Mouse (Mus musculus) hindbrain, embryonic 15.5 days (tissue): ENCODE data around the gene Gatad2a. TPM values are rescaled to one million over a fixed set of nuclear protein-coding genes. Genes with fewer than 3 reads are reported as not detected.

Source experiments
- ATAC-seq: fragments of 200-750 bp; cut with Nextera tagmentation; 2 replicates; pipeline ENCODE4 v1.8.0; 2017; ENCODE audit warnings: low read depth, moderate number of reproducible peaks, moderate TSS enrichment; ENCODE audit not compliant: low FRiP score
- H3K27ac ChIP-seq: fragments of 300-500 bp; sonication (generic); replicated peaks from 2 replicates; pipeline ENCODE4 v1.5.1; 2015; ENCODE audit warnings: mild to moderate bottlenecking, inconsistent platforms
- H3K27me3 ChIP-seq: fragments of 300-500 bp; sonication (generic); 2 replicates; pipeline ENCODE4 v1.6.1; 2015; ENCODE audit warnings: control low read depth, inconsistent platforms
- H3K36me3 ChIP-seq: fragments of 300-500 bp; sonication (generic); 2 replicates; pipeline ENCODE4 v1.6.1; 2015; ENCODE audit warnings: control low read depth, inconsistent platforms
- H3K4me1 ChIP-seq: fragments of 300-500 bp; sonication (generic); replicated peaks from 2 replicates; pipeline ENCODE4 v1.6.1; 2015; ENCODE audit warnings: control low read depth, inconsistent platforms
- H3K4me2 ChIP-seq: fragments of 300-500 bp; sonication (generic); 2 replicates; pipeline ENCODE4 v1.6.1; 2015; ENCODE audit warnings: moderate library complexity, mild to moderate bottlenecking, inconsistent platforms
- H3K4me3 ChIP-seq: fragments of 300-500 bp; sonication (generic); 2 replicates; pipeline ENCODE4 v1.5.1; 2015; ENCODE audit warnings: mild to moderate bottlenecking, inconsistent platforms
- H3K9ac ChIP-seq: fragments of 300-500 bp; sonication (generic); 2 replicates; pipeline ENCODE4 v1.6.1; 2015; ENCODE audit warnings: inconsistent platforms
- H3K9me3 ChIP-seq: fragments of 300-500 bp; sonication (generic); 2 replicates; pipeline ENCODE4 v1.6.1; 2016; ENCODE audit warnings: control low read depth, inconsistent platforms
- WGBS: fragments of 180-500 bp; shearing (Covaris S2); methylation state at CpG from one replicate; pipeline ENCODE4 v1.1.7; 2015; 5-methylcytosine and 5-hydroxymethylcytosine counted together
- polyA plus RNA-seq: library from polyadenylated mRNA; unstranded; fragments of >200 nt; fragmentation: Nextera tagmentation; extraction: Ambion mirVana; gene quantifications from 2 replicates; pipeline ENCODE4 v1.2.1, GENCODE M21; 2015

Gatad2a gene
- polyA plus RNA-seq, 1 experiment from 2014 or later, result 33.1 TPM

DNA sequence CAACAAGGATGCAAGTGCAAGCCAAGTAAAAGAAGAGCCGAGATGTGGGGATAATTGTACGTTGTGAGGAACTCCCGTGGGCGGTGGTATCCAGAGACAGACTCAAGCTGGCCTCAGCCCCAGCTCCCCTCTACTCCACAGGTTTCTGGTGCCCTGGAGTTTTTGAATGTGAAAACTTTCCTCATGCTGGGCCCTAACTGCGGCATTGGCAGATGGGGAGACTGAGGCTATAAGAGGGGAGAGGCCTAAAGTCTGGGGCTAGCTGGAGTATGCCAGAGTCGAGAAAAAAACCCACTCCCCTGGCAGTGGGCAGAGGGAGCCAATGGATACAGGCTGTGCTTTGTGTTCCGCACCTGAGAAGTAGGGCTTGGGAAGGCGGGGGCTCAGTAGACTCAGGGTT is 92.1 kb downstream of the Gatad2a start:
- Histone ChIP-seq H3K36me3 (no peaks in the 10 kb centered on the region), H3K27ac (no peak overlapping the region), H3K9me3 (no peaks in the 10 kb centered on the region), H3K9ac (no peak overlapping the region), H3K27me3 (no peaks in the 10 kb centered on the region), H3K4me3 (0 out of 2 replicates have a peak overlapping the region, but pooled peaks have one; percentile 86), H3K4me1 (peaks cover 42% of the 10 kb centered on the region), H3K4me2 (peak overlapping the region; percentile 79; the same call in 1 of the 2 replicates)
- ATAC-seq, result no peak
- 79% methylated on average over 8 of the region's 8 CpGs for WGBS

DNA sequence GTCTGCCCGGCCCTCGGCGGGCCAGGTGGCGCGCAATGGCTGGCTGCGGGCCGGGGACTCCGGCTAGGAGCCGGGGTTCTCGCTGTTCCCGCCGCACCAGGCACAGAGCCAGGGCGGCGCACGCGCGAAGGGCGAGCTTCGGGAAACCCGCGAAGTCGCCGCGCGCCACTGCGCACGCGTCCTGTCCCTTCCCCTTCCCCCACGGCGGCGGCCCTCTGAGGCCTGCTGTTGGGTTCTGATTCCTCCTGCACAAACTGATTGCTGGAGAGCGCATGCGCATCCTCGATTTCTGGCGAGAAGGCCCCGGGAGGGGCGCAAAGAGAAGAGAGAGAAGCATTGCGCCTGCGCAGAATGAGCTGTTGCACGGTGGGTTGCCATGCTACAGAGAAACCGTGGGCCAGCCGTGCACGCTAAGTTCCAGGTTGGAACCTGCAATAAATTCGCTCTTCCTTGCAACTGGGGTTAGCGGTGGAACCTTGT is 93.1 kb downstream of the Gatad2a start:
- whole genome bisulfite sequencing, result under 1% methylated on average over 45 of the region's 45 CpGs
- H3K27me3 ChIP-seq, result no peaks in the 10 kb centered on the region
- peak overlapping the region; percentile 94 for H3K27ac ChIP-seq
- no peaks in the 10 kb centered on the region for H3K9me3 ChIP-seq
- peak overlapping the region; percentile 86 for H3K4me3 ChIP-seq
- H3K4me1 ChIP-seq, result peaks cover 48% of the 10 kb centered on the region
- peak overlapping the region; percentile 73 for H3K9ac ChIP-seq
- peak overlapping the region; percentile 79 for H3K4me2 ChIP-seq
- H3K36me3 ChIP-seq, result no peaks in the 10 kb centered on the region
- ATAC-seq, result peak; percentile 91

DNA sequence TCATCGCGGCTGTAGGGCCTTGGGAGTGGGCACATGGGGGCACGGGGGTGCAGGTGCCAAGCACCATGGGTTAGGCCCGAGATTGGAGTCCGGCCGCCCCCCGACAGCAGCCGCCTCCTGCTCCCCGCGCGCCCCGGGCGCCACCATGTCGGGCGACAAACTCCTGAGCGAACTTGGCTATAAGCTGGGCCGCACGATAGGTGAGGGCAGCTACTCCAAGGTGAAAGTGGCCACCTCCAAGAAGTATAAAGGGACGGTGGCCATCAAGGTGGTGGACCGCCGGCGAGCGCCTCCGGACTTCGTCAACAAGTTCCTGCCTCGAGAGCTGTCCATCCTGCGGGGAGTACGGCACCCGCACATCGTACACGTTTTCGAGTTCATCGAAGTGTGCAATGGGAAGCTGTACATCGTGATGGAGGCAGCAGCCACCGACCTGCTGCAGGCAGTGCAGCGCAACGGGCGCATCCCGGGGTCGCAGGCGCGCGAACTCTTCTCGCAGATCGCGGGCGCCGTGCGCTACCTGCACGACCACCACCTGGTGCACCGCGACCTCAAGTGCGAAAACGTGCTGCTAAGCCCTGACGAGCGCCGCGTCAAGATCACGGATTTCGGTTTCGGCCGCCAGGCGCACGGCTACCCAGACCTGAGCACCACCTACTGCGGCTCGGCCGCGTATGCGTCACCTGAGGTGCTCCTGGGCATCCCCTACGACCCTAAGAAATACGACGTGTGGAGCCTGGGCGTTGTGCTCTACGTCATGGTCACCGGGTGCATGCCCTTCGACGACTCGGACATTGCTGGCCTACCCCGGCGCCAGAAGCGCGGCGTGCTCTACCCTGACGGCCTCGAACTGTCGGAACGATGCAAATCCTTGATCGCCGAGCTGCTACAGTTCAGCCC is 93.8 kb downstream of the Gatad2a start, which contains the start of the genes Tssk6, Ndufa13 and Yjefn3:
Tssk6 (plus strand) TSS at position 22 of the 900 bp plus-strand sequence.
Ndufa13 (minus strand) TSS at position 396 of the 900 bp plus-strand sequence.
Yjefn3 (minus strand) TSS at position 550 of the 900 bp plus-strand sequence.
- ATAC-seq, result peak; percentile 3; the same call in 1 of the 2 replicates
- Histone ChIP-seq H3K9me3 (no peaks in the 10 kb centered on the region), H3K4me3 (peak within 1 kb of the TSS; percentile 86), H3K36me3 (no peaks in the 10 kb centered on the region), H3K27ac (peak within 1 kb of the TSS; percentile 94), H3K27me3 (no peaks in the 10 kb centered on the region), H3K4me2 (peak within 1 kb of the TSS; percentile 79), H3K9ac (peak within 1 kb of the TSS; percentile 78), H3K4me1 (peaks cover 54% of the 10 kb centered on the region)
- 4% methylated on average over 89 of the region's 89 CpGs for WGBS

DNA sequence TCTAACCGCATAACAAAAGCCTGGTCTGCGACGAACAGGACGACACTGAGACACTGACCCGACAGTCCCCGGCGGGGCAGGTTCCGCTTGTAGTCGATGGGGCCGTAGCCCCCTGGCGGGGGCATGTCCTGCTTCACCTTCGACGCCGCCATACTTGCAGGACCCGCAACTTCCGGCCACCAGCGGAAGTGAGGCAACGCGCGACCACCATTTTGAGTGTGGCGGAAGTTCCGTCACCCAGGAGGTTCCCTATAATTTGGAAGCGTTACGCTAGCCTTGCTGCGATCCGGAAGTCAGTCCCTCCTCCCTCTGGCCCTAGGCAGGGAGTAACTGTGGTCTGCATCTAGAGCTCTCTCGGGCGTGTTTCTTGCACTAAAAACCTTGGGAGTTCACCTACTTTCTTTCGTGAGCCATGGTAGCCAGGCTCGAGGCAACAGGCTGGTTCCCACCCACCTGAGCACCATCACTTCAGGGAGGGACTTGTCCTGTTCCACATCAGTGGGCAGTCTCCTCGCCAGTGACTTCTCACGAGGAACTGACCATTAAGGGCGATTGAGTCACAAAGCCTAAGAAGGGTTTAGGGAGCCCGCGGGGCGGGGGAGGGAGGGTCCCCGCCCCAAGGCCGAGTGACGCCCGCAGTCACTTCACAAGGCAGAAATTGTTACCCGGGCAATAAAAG is 94.6 kb downstream of the Gatad2a start:
- Histone ChIP-seq H3K36me3 (no peaks in the 10 kb centered on the region), H3K27ac (peak overlapping the region; percentile 94), H3K27me3 (no peaks in the 10 kb centered on the region), H3K4me2 (peak overlapping the region; percentile 79), H3K4me3 (peak overlapping the region; percentile 86), H3K9me3 (no peaks in the 10 kb centered on the region), H3K9ac (peak overlapping the region; percentile 78), H3K4me1 (peaks cover 59% of the 10 kb centered on the region)
- 2% methylated on average over 41 of the region's 41 CpGs for WGBS
- ATAC-seq, result peak; percentile 76

DNA sequence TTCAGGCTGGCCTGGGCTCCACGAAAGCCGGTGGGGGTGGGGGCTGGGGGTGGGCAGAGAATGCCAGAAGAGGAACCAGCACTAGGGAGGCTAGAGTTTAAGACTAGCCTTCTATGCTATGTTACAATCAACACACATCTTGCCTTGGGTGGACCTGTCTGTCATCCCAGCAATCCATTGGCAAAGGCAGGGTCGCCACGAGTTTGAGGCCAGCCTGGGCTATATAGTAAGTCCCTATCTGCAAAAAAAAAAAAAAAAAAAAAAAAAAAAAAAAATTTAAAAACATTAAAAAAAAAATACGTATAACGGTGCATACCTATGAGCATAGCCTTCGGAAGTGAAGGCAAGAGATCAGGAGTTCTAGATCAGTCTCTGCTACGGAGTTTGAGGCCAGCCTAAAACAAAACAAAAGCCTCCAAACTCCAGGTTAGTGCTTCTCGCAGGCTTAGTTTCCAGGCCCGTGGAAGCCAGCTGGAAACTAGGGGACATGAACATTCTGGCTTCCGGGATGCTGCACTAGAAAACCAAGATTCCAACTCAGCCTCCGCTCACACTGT is 95.2 kb downstream of the Gatad2a start:
- Histone ChIP-seq H3K4me1 (peaks cover 59% of the 10 kb centered on the region), H3K27ac (peak overlapping the region; percentile 94), H3K36me3 (no peaks in the 10 kb centered on the region), H3K27me3 (no peaks in the 10 kb centered on the region), H3K9ac (peak overlapping the region; percentile 78), H3K9me3 (no peaks in the 10 kb centered on the region), H3K4me3 (peak overlapping the region; percentile 86), H3K4me2 (peak overlapping the region; percentile 79)
- 21% methylated on average over 12 of the region's 12 CpGs for WGBS
- no peak for ATAC-seq

DNA sequence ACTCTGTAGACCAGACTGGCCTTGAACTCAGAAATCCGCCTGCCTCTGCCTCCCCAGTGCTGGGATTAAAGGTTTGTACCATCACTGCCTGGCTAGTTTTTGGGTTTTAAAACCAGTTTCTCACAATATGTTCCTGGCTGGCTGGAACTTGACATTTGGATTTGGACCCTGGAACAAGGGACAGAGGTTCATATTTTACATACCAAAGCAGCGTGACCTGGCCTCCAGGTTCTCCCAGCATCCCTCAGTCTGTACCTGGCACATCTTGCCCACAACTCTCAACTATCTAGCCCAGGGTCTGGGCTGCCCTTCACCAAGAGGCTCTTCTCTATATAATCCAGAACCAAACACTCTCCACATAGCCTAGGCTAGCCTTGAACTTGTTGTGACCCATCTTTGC is 96.3 kb downstream of the Gatad2a start:
- Histone ChIP-seq H3K36me3 (no peaks in the 10 kb centered on the region), H3K9ac (no peak overlapping the region), H3K27me3 (no peaks in the 10 kb centered on the region), H3K27ac (no peak overlapping the region), H3K9me3 (no peaks in the 10 kb centered on the region), H3K4me1 (peaks cover 65% of the 10 kb centered on the region), H3K4me2 (peak overlapping the region; percentile 79), H3K4me3 (peak overlapping the region; percentile 86; the same call in 1 of the 2 replicates)
- WGBS, result 98% methylated on average over 2 of the region's 2 CpGs
- no peak for ATAC-seq

DNA sequence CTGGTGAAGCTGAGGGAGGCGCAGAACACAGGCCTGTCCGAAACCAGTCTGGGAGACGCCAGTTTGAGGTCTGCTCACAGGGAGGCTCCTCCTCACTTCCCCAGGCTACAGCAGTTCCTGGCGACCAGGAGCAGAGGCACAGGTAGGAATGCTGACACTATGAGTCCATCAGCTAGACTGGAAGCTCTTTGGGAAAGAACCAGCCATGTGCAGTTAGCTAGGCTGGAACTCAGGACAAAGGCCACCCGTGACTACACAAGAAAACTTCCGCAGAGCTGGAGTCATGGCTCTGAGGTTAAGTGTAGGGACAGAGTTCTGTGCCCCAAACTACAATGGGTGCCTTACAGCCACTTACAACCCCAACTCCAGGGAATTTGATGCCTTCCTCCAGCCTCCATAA is 98.3 kb downstream of the Gatad2a start:
- Histone ChIP-seq H3K27me3 (no peaks in the 10 kb centered on the region), H3K9me3 (no peaks in the 10 kb centered on the region), H3K4me3 (no peak overlapping the region), H3K36me3 (peaks cover 3% of the 10 kb centered on the region; the same call in 1 of the 2 replicates), H3K9ac (no peak overlapping the region; the same call in 1 of the 2 replicates), H3K4me2 (no peak overlapping the region), H3K4me1 (peaks cover 65% of the 10 kb centered on the region), H3K27ac (no peak overlapping the region)
- ATAC-seq, result no peak
- WGBS, result 82% methylated on average over 6 of the region's 6 CpGs

DNA sequence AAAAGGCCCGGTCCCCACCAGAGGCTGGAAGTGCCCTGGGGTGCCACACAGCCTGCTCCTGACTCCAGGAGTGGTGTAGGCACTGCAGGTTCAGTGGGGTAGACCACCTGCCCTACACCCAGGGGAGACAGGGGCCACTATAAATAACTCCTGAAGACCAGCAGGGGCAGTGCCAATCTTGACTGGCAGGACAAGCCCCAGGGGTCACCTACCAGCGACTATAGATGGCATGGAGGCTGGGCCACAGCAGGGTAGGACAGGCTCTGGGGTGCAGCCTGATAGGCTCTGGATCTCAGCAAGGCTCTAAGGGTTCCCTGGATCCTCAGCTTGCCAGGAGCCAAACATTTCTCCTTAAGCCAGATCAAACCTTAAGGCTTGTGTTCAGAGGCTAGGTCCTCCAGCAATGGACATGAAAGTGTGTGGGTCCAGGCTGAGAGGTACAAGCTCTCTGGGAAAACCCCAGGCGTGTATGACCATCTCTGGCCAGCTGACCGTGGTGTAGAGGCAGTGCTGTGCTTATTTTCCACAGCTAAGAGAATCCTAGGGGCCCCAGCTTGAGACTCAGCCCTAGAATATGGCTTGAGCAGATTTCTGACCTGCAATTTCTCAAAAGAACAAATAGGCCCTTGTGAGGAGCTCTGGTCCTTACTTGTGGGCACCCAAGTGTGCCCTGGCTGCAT is 100.3 kb downstream of the Gatad2a start:
- ATAC-seq, result no peak
- H3K27ac ChIP-seq, result no peak overlapping the region
- no peak overlapping the region for H3K4me2 ChIP-seq
- no peaks in the 10 kb centered on the region for H3K9me3 ChIP-seq
- no peak overlapping the region for H3K4me3 ChIP-seq
- H3K36me3 ChIP-seq, result peaks cover 3% of the 10 kb centered on the region; the same call in 1 of the 2 replicates
- H3K4me1 ChIP-seq, result peaks cover 56% of the 10 kb centered on the region
- 67% methylated on average over 4 of the region's 4 CpGs for WGBS
- H3K27me3 ChIP-seq, result no peaks in the 10 kb centered on the region
- no peak overlapping the region for H3K9ac ChIP-seq

DNA sequence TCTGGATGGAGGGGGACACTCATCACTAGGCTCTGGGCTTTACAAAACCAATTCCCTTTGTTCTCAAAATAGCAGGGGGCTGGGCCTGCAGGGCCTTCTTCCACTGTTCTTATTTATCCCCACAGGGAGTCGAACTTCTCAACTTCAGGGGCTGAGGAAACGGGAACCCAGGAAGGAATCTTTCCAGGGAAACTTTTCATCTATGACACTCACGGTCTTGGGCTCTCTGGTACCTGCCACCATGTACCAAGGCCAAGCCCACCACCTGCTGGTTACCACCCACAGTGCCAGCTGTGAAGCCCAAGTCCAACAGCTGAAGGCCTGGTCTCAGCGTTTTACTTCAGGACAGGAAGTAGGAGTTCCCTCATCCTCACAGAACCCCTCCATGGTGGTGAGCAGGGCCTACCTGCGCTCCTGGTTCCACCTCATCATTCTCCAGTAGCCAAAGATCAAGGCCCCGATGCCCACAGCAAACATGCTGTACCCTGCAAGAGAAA is 101.3 kb downstream of the Gatad2a start:
- H3K9me3 ChIP-seq, result no peaks in the 10 kb centered on the region
- peaks cover 3% of the 10 kb centered on the region; the same call in 1 of the 2 replicates for H3K36me3 ChIP-seq
- peaks cover 49% of the 10 kb centered on the region for H3K4me1 ChIP-seq
- no peak overlapping the region for H3K4me2 ChIP-seq
- no peak overlapping the region for H3K27ac ChIP-seq
- no peak overlapping the region for H3K4me3 ChIP-seq
- H3K27me3 ChIP-seq, result peaks cover 9% of the 10 kb centered on the region
- H3K9ac ChIP-seq, result no peak overlapping the region
- 45% methylated on average over 6 of the region's 6 CpGs for WGBS
- no peak for ATAC-seq

DNA sequence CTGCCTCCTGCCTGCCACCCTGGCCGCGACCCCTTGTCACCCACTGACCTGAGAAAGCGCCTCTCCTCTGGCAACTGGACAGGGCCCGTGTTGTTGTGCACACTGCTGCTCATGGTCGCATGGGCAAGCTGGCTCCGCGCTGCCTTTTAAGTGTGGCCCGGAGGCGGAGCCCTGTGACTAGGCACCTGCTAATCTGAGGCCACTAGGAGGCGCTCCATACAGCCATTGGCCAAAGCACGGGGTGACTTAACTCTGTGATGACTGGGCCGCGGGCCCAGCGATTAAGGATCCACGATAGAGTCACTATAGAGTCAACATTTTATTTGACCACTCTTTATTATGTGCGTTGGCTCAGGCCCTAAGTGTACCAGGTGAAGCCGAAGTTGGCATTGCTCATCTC is 102.3 kb downstream of the Gatad2a start:
- no peak for ATAC-seq
- Histone ChIP-seq H3K9me3 (no peaks in the 10 kb centered on the region), H3K4me2 (no peak overlapping the region), H3K36me3 (peaks cover 3% of the 10 kb centered on the region; the same call in 1 of the 2 replicates), H3K4me3 (no peak overlapping the region), H3K4me1 (peaks cover 48% of the 10 kb centered on the region), H3K27me3 (peaks cover 18% of the 10 kb centered on the region), H3K9ac (no peak overlapping the region), H3K27ac (no peak overlapping the region)
- WGBS, result 31% methylated on average over 17 of the region's 17 CpGs

DNA sequence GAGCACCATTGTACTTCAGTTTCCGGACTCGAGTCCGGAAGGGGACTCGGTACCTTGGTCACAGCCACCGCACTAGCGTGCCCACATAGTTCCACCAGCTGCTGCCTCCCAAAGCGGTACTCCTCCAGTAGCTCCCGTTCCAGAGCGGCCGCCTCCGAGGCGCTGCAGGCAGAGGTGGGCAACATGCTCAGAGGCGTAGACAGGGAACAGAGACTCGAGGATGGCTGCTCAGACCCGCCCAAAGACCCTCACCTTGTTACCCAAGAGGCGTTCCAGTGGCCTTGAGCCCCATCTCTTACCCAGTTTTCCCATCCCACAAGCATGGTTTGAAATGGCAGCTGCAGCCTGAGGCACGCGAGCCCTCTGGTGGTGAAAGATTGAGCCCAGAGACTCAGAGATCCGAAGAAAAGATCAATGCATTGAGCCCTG is 105.4 kb downstream of the Gatad2a start:
- Histone ChIP-seq H3K4me2 (0 out of 2 replicates have a peak overlapping the region, but pooled peaks have one; percentile 18), H3K36me3 (peaks cover 3% of the 10 kb centered on the region; the same call in 1 of the 2 replicates), H3K27ac (no peak overlapping the region), H3K9ac (no peak overlapping the region), H3K4me3 (no peak overlapping the region), H3K27me3 (peaks cover 48% of the 10 kb centered on the region), H3K9me3 (no peaks in the 10 kb centered on the region), H3K4me1 (peaks cover 60% of the 10 kb centered on the region)
- peak; percentile 3; the same call in 1 of the 2 replicates for ATAC-seq
- 43% methylated on average over 19 of the region's 19 CpGs for WGBS
